Mouse (Mus musculus): ENCODE results near the gene Ccdc32.
"Not testable (repeated sequence)": the region's sequence is repeated elsewhere in the genome, so short reads cannot be mapped to it uniquely, and the experiment has no call there.

Gene Ccdc32

GRCm38 (mm10) chr2:119028941-119029551 lies at the start of gene Ccdc32:
TSS of gene Ccdc32 (minus strand) at chr2:119029393.
- peak; percentile 93 for DNase-seq

- no peak for DNase-seq
Observed at GRCm38 (mm10) chr2:119072397-119072796, 43.2 kb upstream of the Ccdc32 start.

GRCm38 (mm10) chr2:119060139-119060538 lies 30.9 kb upstream of the Ccdc32 start:
- DNase-seq = no peak

- DNase-seq = no peak
Observed at GRCm38 (mm10) chr2:119050132-119050650, 21.0 kb upstream of the Ccdc32 start.

GRCm38 (mm10) chr2:119047849-119048248 lies 18.7 kb upstream of the Ccdc32 start:
- DNase-seq = no peak

GRCm38 (mm10) chr2:119046649-119047611 lies 17.7 kb upstream of the Ccdc32 start, which contains the start of gene Knl1:
TSS of gene Knl1 (plus strand) at chr2:119047119.
- peak; percentile 96 for DNase-seq

- DNase-seq = no peak
Observed at GRCm38 (mm10) chr2:119045163-119045562, 16.0 kb upstream of the Ccdc32 start.

- peak; percentile 46 for DNase-seq
Observed at GRCm38 (mm10) chr2:119040882-119041281, 11.7 kb upstream of the Ccdc32 start.

GRCm38 (mm10) chr2:119035397-119035745 lies 6.2 kb upstream of the Ccdc32 start:
- DNase-seq = no peak

- peak; percentile 93 for DNase-seq
Observed at GRCm38 (mm10) chr2:119034656-119035396, 5.6 kb upstream of the Ccdc32 start, which contains the start of gene Rpusd2. TSS of gene Rpusd2 (plus strand) at chr2:119034790.

GRCm38 (mm10) chr2:119032191-119032590 lies 3.0 kb upstream of the Ccdc32 start:
- DNase-seq = no peak

- no peak for DNase-seq
Observed at GRCm38 (mm10) chr2:119026951-119027350, 2.2 kb downstream of the Ccdc32 start.

GRCm38 (mm10) chr2:119025239-119025616 lies 4.0 kb downstream of the Ccdc32 start:
- DNase-seq = no peak

GRCm38 (mm10) chr2:119024536-119025238 lies 4.5 kb downstream of the Ccdc32 start:
- DNase-seq = no peak

- no peak for DNase-seq
Observed at GRCm38 (mm10) chr2:119023154-119023660, 6.0 kb downstream of the Ccdc32 start.

GRCm38 (mm10) chr2:119019538-119019937 lies 9.7 kb downstream of the Ccdc32 start:
- no peak for DNase-seq

GRCm38 (mm10) chr2:119019131-119019530 lies 10.1 kb downstream of the Ccdc32 start:
- peak; percentile 30 for DNase-seq

- DNase-seq = no peak
Observed at GRCm38 (mm10) chr2:119018391-119019122, 10.6 kb downstream of the Ccdc32 start.

- DNase-seq = no peak
Observed at GRCm38 (mm10) chr2:119017647-119018046, 11.5 kb downstream of the Ccdc32 start.

GRCm38 (mm10) chr2:119016312-119016711 lies 12.9 kb downstream of the Ccdc32 start:
- DNase-seq = not testable (repeated sequence)

GRCm38 (mm10) chr2:119015604-119016180 lies 13.5 kb downstream of the Ccdc32 start:
- DNase-seq = peak; percentile 13
